Mouse (Mus musculus) yolk sac, embryonic 10.5 days (tissue): ENCODE data around the gene Nxpe3.

Source experiments
- DNase-seq: peaks from one replicate; pipeline ENCODE4 v3.0.0-alpha.2; 2017; ENCODE audit warnings: low spot score

The Nxpe3 gene

GRCm38 (mm10) chr16:55809779-55810514 lies 85.1 kb downstream of the Nxpe3 start:
- no peak for DNase-seq

GRCm38 (mm10) chr16:55809345-55809744 lies 85.7 kb downstream of the Nxpe3 start:
- no peak for DNase-seq

- DNase-seq, result no peak
These were observed 87.6 kb downstream of the Nxpe3 start for GRCm38 (mm10) chr16:55807505-55807932.

GRCm38 (mm10) chr16:55804799-55805198 lies 90.3 kb downstream of the Nxpe3 start:
- no peak for DNase-seq

- no peak for DNase-seq
These were observed 93.5 kb downstream of the Nxpe3 start for GRCm38 (mm10) chr16:55801629-55802028.

GRCm38 (mm10) chr16:55798845-55799244 lies 96.2 kb downstream of the Nxpe3 start:
- no peak for DNase-seq

GRCm38 (mm10) chr16:55790326-55790725 lies 104.8 kb downstream of the Nxpe3 start:
- no peak for DNase-seq
